7 mouse cellular contexts compared by ENCODE assay signal in the genomic region with DNA sequence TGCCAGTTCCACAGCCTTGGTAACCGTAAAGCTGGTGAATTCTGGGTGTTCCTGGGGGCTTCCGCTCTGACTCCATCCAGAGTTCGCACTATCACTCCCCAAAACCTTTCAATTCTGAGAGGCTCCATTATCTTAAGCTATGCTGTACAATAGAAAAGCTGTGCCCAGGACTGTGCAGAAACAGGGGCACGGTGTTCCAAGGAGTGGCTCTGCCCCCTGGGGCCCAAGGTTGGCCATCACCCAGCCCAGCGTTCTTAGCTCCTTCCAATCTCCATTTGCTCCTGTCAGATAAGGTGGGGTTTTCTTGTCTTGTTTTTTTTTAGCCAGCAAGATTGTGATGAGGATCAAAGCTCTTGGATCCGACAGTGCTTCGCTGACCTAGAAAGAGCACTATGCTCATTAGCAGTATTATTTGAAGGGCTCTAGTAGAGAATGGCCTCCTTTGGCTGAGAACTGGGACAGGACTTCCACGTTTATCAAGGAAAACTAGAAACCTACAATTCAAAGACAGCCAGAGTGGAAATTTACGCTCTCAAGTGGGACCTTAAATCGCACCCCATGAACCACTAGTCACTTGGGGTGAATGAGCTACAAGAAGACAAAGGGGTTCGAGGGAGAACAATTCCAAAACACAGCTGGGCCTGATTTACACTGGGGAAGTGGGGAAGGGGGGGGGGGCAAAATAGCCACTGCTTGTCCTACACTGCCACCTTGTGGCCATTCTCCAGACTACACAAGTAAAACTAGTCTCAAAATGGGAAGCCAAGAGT. TPM values are rescaled to one million over a fixed set of nuclear protein-coding genes. Genes with fewer than 3 reads are reported as not detected.
DNase-seq lines count a peak whose midpoint lies in the region; ATAC-seq lines count a peak whose summit lies in the region.

No protein-coding gene starts in this region.

- WGBS in embryonic facial prominence, embryonic 10.5 days, result 55% methylated on average over 11 of the region's 11 CpGs
- 47% methylated on average over 11 of the region's 11 CpGs for WGBS in hindbrain, embryonic 14.5 days
- WGBS in liver, embryonic 11.5 days, result 51% methylated on average over 11 of the region's 11 CpGs
- 46% methylated on average over 11 of the region's 11 CpGs for WGBS in neural tube, embryonic 14.5 days

- DNase-seq in right cerebral cortex, postnatal 4 days, result peak; percentile 78
- no peak for DNase-seq in right cerebral cortex, postnatal 25 days
- peak; percentile 78 for DNase-seq in adrenal gland, postnatal 14 days
- peak; percentile 75 for DNase-seq in embryonic facial prominence, embryonic 10.5 days (ENCODE audit: low spot score)
- peak; percentile 80 for DNase-seq in hindbrain, embryonic 14.5 days (ENCODE audit: low spot score)
- DNase-seq in liver, embryonic 11.5 days (ENCODE audit: low spot score), result peak; percentile 44

- no peaks in the 10 kb centered on the region for H3K36me3 ChIP-seq in embryonic facial prominence, embryonic 10.5 days (replicated peaks)
- H3K36me3 ChIP-seq in hindbrain, embryonic 14.5 days (replicated peaks; ENCODE audit: control insufficient read depth, insufficient read depth), result no peaks in the 10 kb centered on the region
- H3K36me3 ChIP-seq in liver, embryonic 11.5 days (ENCODE audit: control insufficient read depth, insufficient read depth, low read length), result no peaks in the 10 kb centered on the region
- H3K36me3 ChIP-seq in neural tube, embryonic 14.5 days (ENCODE audit: control insufficient read depth, insufficient read depth, low read length), result no peaks in the 10 kb centered on the region

- no peaks in the 10 kb centered on the region for H3K27me3 ChIP-seq in embryonic facial prominence, embryonic 10.5 days (replicated peaks; ENCODE audit: low read depth, poor library complexity, severe bottlenecking)
- H3K27me3 ChIP-seq in hindbrain, embryonic 14.5 days (ENCODE audit: control insufficient read depth, insufficient read depth, low read length), result no peaks in the 10 kb centered on the region
- no peaks in the 10 kb centered on the region for H3K27me3 ChIP-seq in liver, embryonic 11.5 days (replicated peaks; ENCODE audit: control insufficient read depth, insufficient read depth, low read length)
- no peaks in the 10 kb centered on the region for H3K27me3 ChIP-seq in neural tube, embryonic 14.5 days (ENCODE audit: control insufficient read depth, insufficient read depth, low read length)

- no peak overlapping the region for H3K4me2 ChIP-seq in hindbrain, embryonic 14.5 days (replicated peaks)
- H3K4me2 ChIP-seq in liver, embryonic 11.5 days, result no peak overlapping the region
- no peak overlapping the region for H3K4me2 ChIP-seq in neural tube, embryonic 14.5 days (ENCODE audit: low read depth, low read length)

- no peak overlapping the region; the same call in 1 of the 2 replicates for H3K27ac ChIP-seq in embryonic facial prominence, embryonic 10.5 days (replicated peaks)
- H3K27ac ChIP-seq in hindbrain, embryonic 14.5 days, result no peak overlapping the region
- H3K27ac ChIP-seq in liver, embryonic 11.5 days (ENCODE audit: low read depth, low read length), result no peak overlapping the region
- H3K27ac ChIP-seq in neural tube, embryonic 14.5 days (ENCODE audit: low read depth, low read length), result no peak overlapping the region

- peak; percentile 51; the same call in 1 of the 2 replicates for ATAC-seq in hindbrain, embryonic 14.5 days (ENCODE audit: low FRiP score)
- no peak for ATAC-seq in liver, embryonic 11.5 days (replicated peaks; ENCODE audit: low FRiP score)
- ATAC-seq in neural tube, embryonic 14.5 days (ENCODE audit: low read depth), result peak; percentile 70

- no peaks in the 10 kb centered on the region for H3K9me3 ChIP-seq in embryonic facial prominence, embryonic 10.5 days
- H3K9me3 ChIP-seq in hindbrain, embryonic 14.5 days (ENCODE audit: control insufficient read depth, low read length), result no peaks in the 10 kb centered on the region
- no peaks in the 10 kb centered on the region for H3K9me3 ChIP-seq in liver, embryonic 11.5 days (ENCODE audit: control insufficient read depth, low read length)
- H3K9me3 ChIP-seq in neural tube, embryonic 14.5 days (ENCODE audit: control insufficient read depth, low read length), result no peaks in the 10 kb centered on the region

- no peak overlapping the region for H3K4me3 ChIP-seq in embryonic facial prominence, embryonic 10.5 days
- H3K4me3 ChIP-seq in hindbrain, embryonic 14.5 days (replicated peaks; ENCODE audit: low read length), result no peak overlapping the region
- H3K4me3 ChIP-seq in liver, embryonic 11.5 days (ENCODE audit: low read depth, low read length), result no peak overlapping the region
- no peak overlapping the region for H3K4me3 ChIP-seq in neural tube, embryonic 14.5 days (ENCODE audit: low read depth, low read length)

- H3K9ac ChIP-seq in hindbrain, embryonic 14.5 days, result no peak overlapping the region
- H3K9ac ChIP-seq in liver, embryonic 11.5 days (ENCODE audit: low read depth, low read length), result no peak overlapping the region
- H3K9ac ChIP-seq in neural tube, embryonic 14.5 days (replicated peaks; ENCODE audit: low read depth, low read length), result no peak overlapping the region

- no peaks in the 10 kb centered on the region; the same call in 1 of the 2 replicates for H3K4me1 ChIP-seq in embryonic facial prominence, embryonic 10.5 days
- H3K4me1 ChIP-seq in hindbrain, embryonic 14.5 days (replicated peaks; ENCODE audit: control insufficient read depth, insufficient read depth, low read length), result no peaks in the 10 kb centered on the region
- H3K4me1 ChIP-seq in liver, embryonic 11.5 days (replicated peaks; ENCODE audit: control insufficient read depth, insufficient read depth, low read length), result no peaks in the 10 kb centered on the region
- no peaks in the 10 kb centered on the region for H3K4me1 ChIP-seq in neural tube, embryonic 14.5 days (ENCODE audit: control insufficient read depth, insufficient read depth, low read length)

RNA-seq across cellular contexts. Expression of a gene that starts 21.2 kb away (rescaled TPM):
- not detected in 2 replicates for total RNA-seq in adrenal gland, postnatal 14 days (2021)
- 0.10 TPM in 1 of 2 replicates, not detected in the other for polyA plus RNA-seq in embryonic facial prominence, embryonic 10.5 days (2016; fragmentation: Nextera tagmentation; extraction: Ambion mirVana)
- not detected in 2 replicates for polyA plus RNA-seq in hindbrain, embryonic 14.5 days (2014; fragmentation: Nextera tagmentation; extraction: Ambion mirVana)
- not detected in 2 replicates for polyA plus RNA-seq in liver, embryonic 11.5 days (2014; fragmentation: Nextera tagmentation; extraction: Ambion mirVana)
- polyA plus RNA-seq in neural tube, embryonic 14.5 days (2014; fragmentation: Nextera tagmentation; extraction: Ambion mirVana), result not detected in 2 replicates

RNA-seq across cellular contexts. Expression of a gene that starts 34.9 kb away (rescaled TPM):
- not detected in 2 replicates for total RNA-seq in adrenal gland, postnatal 14 days (2021)
- not detected in 2 replicates for polyA plus RNA-seq in embryonic facial prominence, embryonic 10.5 days (2016; fragmentation: Nextera tagmentation; extraction: Ambion mirVana)
- polyA plus RNA-seq in hindbrain, embryonic 14.5 days (2014; fragmentation: Nextera tagmentation; extraction: Ambion mirVana), result not detected in 2 replicates
- not detected in 2 replicates for polyA plus RNA-seq in liver, embryonic 11.5 days (2014; fragmentation: Nextera tagmentation; extraction: Ambion mirVana)
- polyA plus RNA-seq in neural tube, embryonic 14.5 days (2014; fragmentation: Nextera tagmentation; extraction: Ambion mirVana), result not detected in 2 replicates

RNA-seq across cellular contexts. Expression of a gene that starts 35.3 kb away (rescaled TPM):
- 48.4 and 72.0 TPM in 2 replicates for total RNA-seq in adrenal gland, postnatal 14 days (2021)
- 0.16 and 0.25 TPM in 2 replicates for polyA plus RNA-seq in embryonic facial prominence, embryonic 10.5 days (2016; fragmentation: Nextera tagmentation; extraction: Ambion mirVana)
- 0.35 and 0.50 TPM in 2 replicates for polyA plus RNA-seq in hindbrain, embryonic 14.5 days (2014; fragmentation: Nextera tagmentation; extraction: Ambion mirVana)
- 0.38 and 0.42 TPM in 2 replicates for polyA plus RNA-seq in liver, embryonic 11.5 days (2014; fragmentation: Nextera tagmentation; extraction: Ambion mirVana)
- 0.50 and 0.72 TPM in 2 replicates for polyA plus RNA-seq in neural tube, embryonic 14.5 days (2014; fragmentation: Nextera tagmentation; extraction: Ambion mirVana)
